Mouse (Mus musculus): ENCODE data around the gene Zdhhc5.

Zdhhc5 gene

DNA sequence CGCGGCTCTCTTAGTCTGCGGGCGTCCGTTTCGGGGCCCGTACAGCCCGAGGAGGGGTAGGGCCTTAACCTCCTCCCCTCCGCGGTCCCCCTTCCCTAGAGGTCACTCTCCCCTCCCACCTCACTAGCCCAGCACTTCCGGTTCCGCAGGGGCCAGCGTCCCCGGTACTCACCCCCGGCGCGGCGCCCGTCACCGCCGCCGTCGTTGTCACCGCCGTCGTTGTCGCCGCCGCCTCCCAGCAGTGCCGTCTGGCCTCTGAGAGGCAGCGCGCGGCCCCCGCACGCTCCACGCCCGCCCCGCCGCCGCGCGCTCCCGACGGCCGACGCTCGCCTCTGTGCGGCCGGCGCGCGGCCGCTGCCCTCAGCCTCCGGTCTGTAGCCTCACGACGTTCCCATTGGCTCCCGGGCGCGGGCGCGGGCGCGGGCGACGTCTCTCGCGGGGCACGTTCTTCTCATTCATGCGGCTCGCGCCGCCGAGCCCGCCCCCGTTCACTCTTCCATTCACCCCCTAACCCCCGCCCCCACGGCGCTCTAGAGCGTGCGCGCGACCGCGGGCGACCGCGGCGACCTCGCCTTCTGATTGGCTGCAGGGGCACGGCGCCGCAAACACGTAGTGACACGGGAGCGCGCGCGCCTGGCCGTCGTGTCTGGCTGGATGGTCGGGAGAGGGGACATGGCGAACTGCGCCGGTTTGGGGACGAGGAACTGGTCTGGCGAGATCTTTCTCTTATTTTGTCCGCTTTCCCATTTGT lies at the start of gene Zdhhc5:
Gene Zdhhc5, minus strand, starts transcription at position 370 of the 751 bp plus-strand sequence.
- DNase-seq (ENCODE audit: low read depth): peak; percentile 96

DNA sequence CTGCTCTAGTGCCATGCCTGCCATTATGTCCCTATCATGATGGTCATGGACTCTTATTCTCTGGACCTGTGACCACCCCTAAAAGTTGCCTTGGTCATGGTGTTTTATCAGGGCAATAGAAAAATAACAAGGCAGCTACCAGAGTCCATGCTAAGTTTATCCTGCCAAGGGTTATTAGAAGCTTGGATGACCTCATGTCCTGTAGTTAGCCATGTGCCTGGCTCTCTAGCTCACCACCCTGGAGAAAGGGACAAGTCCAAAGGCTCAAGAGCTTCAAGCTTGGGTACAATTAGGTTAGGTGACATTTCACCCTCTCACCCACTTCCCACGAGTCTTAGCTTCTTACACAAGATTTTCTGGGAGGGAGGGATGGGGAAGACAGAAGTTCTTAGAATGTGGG lies 47.8 kb upstream of the Zdhhc5 start:
- DNase-seq (ENCODE audit: low read depth): no peak

DNA sequence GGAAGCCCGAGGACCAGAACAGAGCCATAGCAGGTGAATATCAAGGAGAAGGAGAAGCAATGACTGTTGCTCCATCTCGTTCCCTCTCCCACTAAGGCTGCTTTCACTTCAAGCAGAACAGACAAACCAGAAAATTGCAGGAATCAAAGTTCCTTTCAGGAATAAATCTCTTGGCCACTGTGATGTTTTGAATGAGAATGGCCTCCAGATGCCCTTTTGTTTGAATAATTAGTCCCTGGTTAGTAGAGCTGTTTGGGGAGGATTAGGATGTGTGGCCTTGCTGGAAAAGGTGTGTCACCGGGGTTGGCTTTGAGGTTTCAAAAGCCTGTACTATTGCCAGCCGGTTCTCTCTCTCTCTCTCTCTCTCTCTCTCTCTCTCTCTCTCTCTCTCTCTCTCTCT lies 47.3 kb upstream of the Zdhhc5 start:
- no peak for DNase-seq (ENCODE audit: low read depth)

DNA sequence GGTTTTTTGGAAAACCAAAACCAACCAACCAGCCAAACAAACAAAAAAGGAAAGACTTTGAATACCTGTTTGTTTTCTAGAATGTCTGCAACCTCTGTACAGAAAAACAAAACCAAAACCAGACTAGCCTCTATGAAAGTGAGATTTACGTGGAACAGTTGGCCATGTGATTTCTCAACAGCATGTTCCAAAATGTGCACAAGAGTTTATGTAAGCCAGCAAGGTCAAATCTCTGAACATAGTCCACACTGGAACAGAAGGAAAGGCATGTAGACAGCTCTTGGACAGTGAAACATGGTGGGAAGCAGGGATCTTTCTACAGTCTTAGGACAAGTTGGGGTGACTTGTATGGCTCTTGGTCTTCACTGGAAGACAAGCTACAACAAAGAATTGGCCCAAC lies 46.9 kb upstream of the Zdhhc5 start:
- no peak for DNase-seq (ENCODE audit: low read depth)

DNA sequence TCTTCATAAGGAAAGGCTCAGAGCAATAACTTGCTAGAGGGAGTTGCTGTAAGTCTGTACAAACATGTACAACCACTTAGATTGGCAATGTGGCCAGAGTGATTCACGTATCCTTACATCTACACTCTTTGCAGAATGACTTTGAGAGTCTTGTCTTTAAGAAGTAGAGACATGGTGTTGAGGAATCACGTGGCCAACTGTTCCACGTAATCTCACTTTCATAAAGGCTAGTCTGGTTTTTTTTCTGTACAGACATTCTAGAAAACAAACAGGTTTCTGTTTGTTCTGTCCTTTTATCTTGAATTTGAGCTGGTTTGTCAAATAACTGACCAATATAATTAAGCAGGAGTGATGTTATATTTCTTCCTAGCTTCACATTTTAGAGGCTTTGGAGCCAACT lies 46.3 kb upstream of the Zdhhc5 start:
- DNase-seq (ENCODE audit: low read depth): no peak

GRCm38 (mm10) chr2:84760777-84761176 lies 45.8 kb upstream of the Zdhhc5 start:
- no peak for DNase-seq (ENCODE audit: low read depth)

DNA sequence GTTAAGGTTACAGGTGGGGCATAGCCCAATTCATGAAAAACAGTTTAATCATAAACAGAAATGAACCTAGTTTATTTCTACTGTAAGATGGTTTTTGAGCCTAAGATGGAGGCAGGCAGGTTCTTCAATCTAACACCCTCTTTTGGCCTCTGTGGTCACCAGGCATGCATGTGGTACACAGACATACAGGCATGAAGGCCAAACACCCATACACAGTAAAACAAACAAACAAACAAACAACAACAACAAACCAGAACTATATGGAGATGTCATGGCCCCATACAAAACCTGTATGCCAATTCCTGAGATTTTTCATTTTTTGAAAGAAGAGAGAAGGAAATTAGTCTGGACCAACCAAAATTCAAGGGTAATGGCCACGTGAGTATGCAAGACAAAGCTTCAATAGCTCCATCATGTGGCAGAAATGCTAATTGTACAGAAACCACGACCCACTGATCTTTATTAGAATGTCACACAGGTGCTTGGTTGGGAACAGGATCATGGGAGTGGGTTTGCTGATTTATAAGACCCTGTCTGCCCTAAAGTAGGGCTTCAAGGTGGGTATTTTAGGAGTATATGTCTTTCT lies 43.7 kb upstream of the Zdhhc5 start:
- DNase-seq (ENCODE audit: low read depth): no peak

- DNase-seq (ENCODE audit: low read depth): no peak
These were observed 42.2 kb upstream of the Zdhhc5 start for GRCm38 (mm10) chr2:84757026-84757682.

DNA sequence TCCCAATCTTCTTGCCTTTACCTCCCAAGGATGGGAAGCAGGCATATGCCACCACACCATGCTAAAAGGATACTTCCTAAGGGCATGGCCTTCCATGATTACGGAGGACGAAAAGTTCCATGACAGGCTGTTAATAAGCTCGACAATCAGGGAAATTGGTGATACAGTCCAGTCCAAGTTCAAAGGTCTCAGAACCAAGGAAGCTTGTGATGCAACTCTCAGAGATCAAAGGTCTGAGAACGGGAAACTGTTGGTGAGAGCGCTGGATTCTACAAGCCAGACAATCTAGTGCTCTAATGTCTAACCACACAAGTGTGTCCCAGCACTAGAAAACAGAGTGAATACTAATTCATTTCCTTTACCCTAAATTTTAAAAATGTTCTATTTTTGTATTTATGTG lies 41.3 kb upstream of the Zdhhc5 start:
- DNase-seq (ENCODE audit: low read depth): no peak

GRCm38 (mm10) chr2:84750115-84750514 lies 35.1 kb upstream of the Zdhhc5 start:
- no peak for DNase-seq (ENCODE audit: low read depth)

- DNase-seq (ENCODE audit: low read depth): no peak
These were observed 29.1 kb upstream of the Zdhhc5 start for GRCm38 (mm10) chr2:84744126-84744525.

GRCm38 (mm10) chr2:84743561-84743960 lies 28.6 kb upstream of the Zdhhc5 start, which contains the start of gene Gm19426:
Gene Gm19426 (minus strand): TSS chr2:84743655.
- DNase-seq (ENCODE audit: low read depth): no peak

DNA sequence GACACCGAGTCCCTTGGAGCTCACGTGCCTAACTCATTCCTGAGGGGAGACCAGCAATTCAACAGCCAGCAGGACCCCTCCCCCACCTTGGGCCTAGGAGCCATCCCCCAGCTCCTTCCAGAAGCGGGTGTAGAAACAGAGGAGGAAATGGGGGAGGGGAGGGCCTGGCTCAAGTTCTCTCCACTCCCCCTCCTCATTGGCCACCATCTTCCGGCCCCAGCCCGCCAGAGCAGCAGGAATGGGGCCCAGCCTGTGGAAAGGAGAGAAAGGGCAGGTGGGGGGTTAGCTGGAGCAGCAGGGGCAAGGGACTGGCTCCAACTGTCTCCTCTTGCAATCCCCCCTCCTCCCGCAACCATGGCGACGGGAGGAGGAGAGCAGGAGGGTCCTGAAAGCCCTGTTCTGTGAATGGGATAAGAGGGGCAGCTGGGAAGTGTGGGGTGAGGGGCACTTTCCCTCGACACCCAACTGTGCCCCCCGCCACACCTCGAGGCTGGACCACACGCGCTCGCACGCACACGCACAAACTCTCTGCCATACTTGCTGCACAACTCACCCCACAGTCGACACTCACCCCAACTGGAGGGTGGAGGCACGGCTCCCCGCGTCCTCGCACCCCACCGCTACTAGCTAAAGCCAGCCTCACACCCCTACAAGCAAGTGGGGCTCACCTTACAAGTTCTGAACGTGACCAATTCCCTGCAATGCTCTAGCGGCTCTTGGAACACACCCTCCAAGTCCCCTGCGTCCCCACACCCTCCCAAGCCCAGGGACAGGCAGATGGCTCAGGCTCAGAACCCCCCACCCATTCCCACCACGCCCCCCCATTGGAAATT lies 27.7 kb upstream of the Zdhhc5 start:
- no peak for DNase-seq (ENCODE audit: low read depth)

- DNase-seq (ENCODE audit: low read depth): no peak
These were observed 27.0 kb upstream of the Zdhhc5 start for GRCm38 (mm10) chr2:84741841-84742450.

DNA sequence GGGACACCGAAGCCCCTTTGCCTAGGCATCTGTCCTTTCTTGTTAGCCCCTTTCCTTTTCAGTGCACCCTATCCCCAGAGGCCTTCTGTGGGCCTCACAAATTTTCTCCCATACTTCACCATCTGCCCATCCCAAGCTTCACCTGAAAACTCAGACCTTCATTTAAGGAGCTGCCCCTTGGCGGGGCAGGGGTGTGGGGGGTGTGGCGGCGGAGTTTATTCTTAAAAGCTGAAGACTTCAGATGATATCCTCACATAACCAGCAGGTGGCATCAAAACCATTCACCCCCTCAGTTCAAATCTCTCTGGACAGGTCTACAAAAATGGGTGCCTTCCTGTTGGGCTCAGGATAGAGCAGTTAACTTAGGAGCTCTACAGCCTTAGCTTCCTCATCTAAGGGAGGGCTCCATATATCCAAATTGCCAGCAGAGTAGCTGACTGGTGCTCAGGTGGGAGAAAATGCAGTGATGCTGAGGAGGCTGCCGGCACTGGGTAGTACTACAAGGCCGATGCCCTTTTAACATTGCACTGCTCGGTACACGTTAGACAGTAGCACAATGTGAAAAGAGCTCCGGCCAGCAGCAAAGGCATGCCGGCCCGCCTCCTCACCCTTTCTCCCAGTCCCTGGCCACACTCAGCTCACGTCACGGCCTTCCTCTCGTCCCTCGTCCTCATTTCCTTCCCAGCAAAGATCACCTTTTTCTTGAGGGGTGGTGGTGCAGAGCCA lies 25.8 kb upstream of the Zdhhc5 start:
- no peak for DNase-seq (ENCODE audit: low read depth)

- no peak for DNase-seq (ENCODE audit: low read depth)
These were observed 23.4 kb upstream of the Zdhhc5 start for GRCm38 (mm10) chr2:84738271-84738911.

DNA sequence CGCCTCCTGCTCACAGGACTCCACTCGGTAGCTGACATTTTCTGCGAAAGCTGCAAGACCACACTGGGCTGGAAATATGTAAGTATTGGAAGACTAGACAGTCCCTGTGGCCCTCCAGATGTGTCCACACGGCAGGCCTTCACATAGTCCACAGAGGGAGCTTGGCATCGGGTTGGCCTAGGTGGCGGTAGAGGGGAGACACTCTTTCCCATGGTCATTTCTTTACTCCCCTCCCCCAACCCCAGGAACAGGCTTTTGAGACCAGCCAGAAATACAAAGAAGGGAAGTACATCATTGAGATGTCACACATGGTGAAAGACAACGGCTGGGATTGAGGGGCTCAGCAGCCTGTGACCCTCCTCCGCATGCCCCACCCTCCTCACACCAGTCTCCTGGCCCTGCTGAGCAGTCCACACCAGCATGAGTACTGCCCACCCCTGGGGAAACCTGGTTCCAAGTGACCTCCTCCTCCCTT lies 22.5 kb upstream of the Zdhhc5 start:
- no peak for DNase-seq (ENCODE audit: low read depth)

DNA sequence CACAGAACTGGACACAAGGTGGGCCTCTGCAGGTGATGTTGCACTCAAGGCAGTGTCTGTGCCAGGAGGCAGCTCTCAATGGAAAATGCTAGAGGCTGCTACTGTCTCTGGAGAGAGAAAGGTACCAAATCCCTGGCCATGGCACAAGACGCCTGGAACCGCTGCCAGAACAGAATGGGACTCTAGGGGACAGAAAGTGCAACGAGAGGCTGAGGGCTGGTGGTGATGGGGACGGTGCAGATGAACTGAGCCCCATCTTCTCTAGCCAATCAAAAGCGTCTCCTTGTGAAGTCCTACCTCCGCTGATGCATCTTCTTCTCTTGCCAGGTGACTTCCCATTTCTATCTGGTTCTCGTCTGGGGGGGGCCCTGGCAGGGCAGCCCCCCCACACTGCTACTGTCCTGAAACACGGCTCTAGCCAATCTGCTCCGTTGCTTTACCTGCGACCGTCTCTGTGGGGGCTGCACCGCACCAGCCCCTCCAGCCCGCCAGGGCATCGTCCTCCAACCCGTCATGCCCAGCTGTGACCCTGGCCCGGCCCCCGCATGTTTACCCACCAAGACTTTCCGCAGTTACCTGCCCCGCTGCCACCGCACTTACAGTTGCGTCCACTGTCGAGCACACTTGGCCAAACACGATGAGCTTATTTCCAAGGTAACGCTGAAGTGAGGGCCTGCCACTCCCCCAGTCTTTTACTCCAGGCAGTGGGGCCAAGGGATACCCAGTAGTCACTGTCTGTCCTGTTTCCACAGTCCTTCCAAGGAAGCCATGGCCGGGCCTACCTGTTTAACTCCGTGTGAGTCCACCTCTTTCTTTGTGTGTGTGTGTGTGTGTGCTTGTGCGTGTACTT lies 21.6 kb upstream of the Zdhhc5 start:
- DNase-seq (ENCODE audit: low read depth): no peak

- DNase-seq (ENCODE audit: low read depth): peak; percentile 87
These were observed 20.5 kb upstream of the Zdhhc5 start for GRCm38 (mm10) chr2:84735346-84735920.
